Mouse (Mus musculus): ENCODE data around the gene Syn3. TPM values are rescaled to one million over a fixed set of nuclear protein-coding genes. Genes with fewer than 3 reads are reported as not detected.

Gene Syn3
- polyA plus RNA-seq, 1 experiment = 0.75 TPM

GRCm38 (mm10) chr10:86340421-86340820 is 158.3 kb downstream of the Syn3 start:
- TF ChIP-seq CTCF (IDR thresholded peaks at IDR 0.05; ENCODE audit: extremely low read depth, insufficient read length, insufficient replicate concordance, low read depth, low read length) (no peak), POLR2A (IDR thresholded peaks at IDR 0.05; ENCODE audit: low read depth, low read length) (no peak)
- Histone ChIP-seq H3K27ac (ENCODE audit: insufficient read depth, low read depth, low read length) (peak overlapping the region; percentile 82), H3K4me3 (ENCODE audit: low read depth, low read length) (no peak overlapping the region), H3K36me3 (ENCODE audit: control insufficient read depth, insufficient read depth, low read length) (no peaks in the 10 kb centered on the region), H3K4me1 (ENCODE audit: control insufficient read depth, insufficient read depth, insufficient read length, low read length) (peaks cover 54% of the 10 kb centered on the region; the same call in 1 of the 2 replicates), H3K27me3 (ENCODE audit: control insufficient read depth, insufficient read depth, low read length) (no peaks in the 10 kb centered on the region)
- WGBS = 59% methylated on average over 7 of the region's 7 CpGs

- 7% methylated on average over 2 of the region's 2 CpGs for WGBS
- H3K4me3 ChIP-seq (ENCODE audit: low read depth, low read length) = no peak overlapping the region
- H3K27me3 ChIP-seq (ENCODE audit: control insufficient read depth, insufficient read depth, low read length) = no peaks in the 10 kb centered on the region
- no peak for TF ChIP-seq POLR2A (IDR thresholded peaks at IDR 0.05; ENCODE audit: low read depth, low read length)
- TF ChIP-seq CTCF (IDR thresholded peaks at IDR 0.05; ENCODE audit: extremely low read depth, insufficient read length, insufficient replicate concordance, low read depth, low read length) = no peak
- H3K4me1 ChIP-seq (ENCODE audit: control insufficient read depth, insufficient read depth, insufficient read length, low read length) = peaks cover 54% of the 10 kb centered on the region; the same call in 1 of the 2 replicates
- peak overlapping the region; percentile 82 for H3K27ac ChIP-seq (ENCODE audit: insufficient read depth, low read depth, low read length)
- H3K36me3 ChIP-seq (ENCODE audit: control insufficient read depth, insufficient read depth, low read length) = no peaks in the 10 kb centered on the region
Measured at GRCm38 (mm10) chr10:86339649-86340379, 158.9 kb downstream of the Syn3 start.

GRCm38 (mm10) chr10:86339121-86339520 is 159.6 kb downstream of the Syn3 start:
- 56% methylated on average over 4 of the region's 4 CpGs for WGBS
- H3K4me1 ChIP-seq (ENCODE audit: control insufficient read depth, insufficient read depth, insufficient read length, low read length) = peaks cover 47% of the 10 kb centered on the region; the same call in 1 of the 2 replicates

GRCm38 (mm10) chr10:86338121-86338715 is 160.5 kb downstream of the Syn3 start:
- no peaks in the 10 kb centered on the region for H3K36me3 ChIP-seq (ENCODE audit: control insufficient read depth, insufficient read depth, low read length)
- no peak for TF ChIP-seq POLR2A (IDR thresholded peaks at IDR 0.05; ENCODE audit: low read depth, low read length)
- no peak for TF ChIP-seq CTCF (IDR thresholded peaks at IDR 0.05; ENCODE audit: extremely low read depth, insufficient read length, insufficient replicate concordance, low read depth, low read length)
- 75% methylated on average over 4 of the region's 4 CpGs for WGBS
- no peaks in the 10 kb centered on the region for H3K27me3 ChIP-seq (ENCODE audit: control insufficient read depth, insufficient read depth, low read length)
- no peak overlapping the region for H3K4me3 ChIP-seq (ENCODE audit: low read depth, low read length)
- H3K27ac ChIP-seq (ENCODE audit: insufficient read depth, low read depth, low read length) = no peak overlapping the region
- peaks cover 38% of the 10 kb centered on the region; the same call in 1 of the 2 replicates for H3K4me1 ChIP-seq (ENCODE audit: control insufficient read depth, insufficient read depth, insufficient read length, low read length)

More at GRCm38 (mm10) chr10:86339121-86339520, 159.6 kb downstream of the Syn3 start:
- Histone ChIP-seq H3K27me3 (ENCODE audit: control insufficient read depth, insufficient read depth, low read length) (no peaks in the 10 kb centered on the region), H3K4me3 (ENCODE audit: low read depth, low read length) (no peak overlapping the region), H3K27ac (ENCODE audit: insufficient read depth, low read depth, low read length) (peak overlapping the region; percentile 82), H3K36me3 (ENCODE audit: control insufficient read depth, insufficient read depth, low read length) (no peaks in the 10 kb centered on the region)
- TF ChIP-seq POLR2A (IDR thresholded peaks at IDR 0.05; ENCODE audit: low read depth, low read length) (no peak), CTCF (IDR thresholded peaks at IDR 0.05; ENCODE audit: extremely low read depth, insufficient read length, insufficient replicate concordance, low read depth, low read length) (no peak)

- Histone ChIP-seq H3K4me3 (ENCODE audit: low read depth, low read length) (no peak overlapping the region), H3K27me3 (ENCODE audit: control insufficient read depth, insufficient read depth, low read length) (no peaks in the 10 kb centered on the region), H3K36me3 (ENCODE audit: control insufficient read depth, insufficient read depth, low read length) (no peaks in the 10 kb centered on the region), H3K4me1 (ENCODE audit: control insufficient read depth, insufficient read depth, insufficient read length, low read length) (peaks cover 38% of the 10 kb centered on the region; the same call in 1 of the 2 replicates), H3K27ac (ENCODE audit: insufficient read depth, low read depth, low read length) (no peak overlapping the region)
- TF ChIP-seq POLR2A (IDR thresholded peaks at IDR 0.05; ENCODE audit: low read depth, low read length) = no peak
- TF ChIP-seq CTCF (IDR thresholded peaks at IDR 0.05; ENCODE audit: extremely low read depth, insufficient read length, insufficient replicate concordance, low read depth, low read length) = no peak
- WGBS = 39% methylated on average over 3 of the region's 3 CpGs
Measured at GRCm38 (mm10) chr10:86337239-86337638, 161.5 kb downstream of the Syn3 start.

GRCm38 (mm10) chr10:86336506-86336905 is 162.2 kb downstream of the Syn3 start:
- Histone ChIP-seq H3K27me3 (ENCODE audit: control insufficient read depth, insufficient read depth, low read length) (no peaks in the 10 kb centered on the region), H3K4me3 (ENCODE audit: low read depth, low read length) (no peak overlapping the region), H3K36me3 (ENCODE audit: control insufficient read depth, insufficient read depth, low read length) (no peaks in the 10 kb centered on the region), H3K4me1 (ENCODE audit: control insufficient read depth, insufficient read depth, insufficient read length, low read length) (peaks cover 36% of the 10 kb centered on the region; the same call in 1 of the 2 replicates), H3K27ac (ENCODE audit: insufficient read depth, low read depth, low read length) (no peak overlapping the region)
- TF ChIP-seq CTCF (IDR thresholded peaks at IDR 0.05; ENCODE audit: extremely low read depth, insufficient read length, insufficient replicate concordance, low read depth, low read length) (no peak), POLR2A (IDR thresholded peaks at IDR 0.05; ENCODE audit: low read depth, low read length) (no peak)
- WGBS = 21% methylated on average over 1 of the region's 1 CpGs

- no peak overlapping the region for H3K4me3 ChIP-seq (ENCODE audit: low read depth, low read length)
- 74% methylated on average over 8 of the region's 8 CpGs for WGBS
- H3K4me1 ChIP-seq (ENCODE audit: control insufficient read depth, insufficient read depth, insufficient read length, low read length) = peaks cover 20% of the 10 kb centered on the region; the same call in 1 of the 2 replicates
- H3K27me3 ChIP-seq (ENCODE audit: control insufficient read depth, insufficient read depth, low read length) = no peaks in the 10 kb centered on the region
- TF ChIP-seq POLR2A (IDR thresholded peaks at IDR 0.05; ENCODE audit: low read depth, low read length) (no peak), CTCF (IDR thresholded peaks at IDR 0.05; ENCODE audit: extremely low read depth, insufficient read length, insufficient replicate concordance, low read depth, low read length) (no peak)
- no peak overlapping the region for H3K27ac ChIP-seq (ENCODE audit: insufficient read depth, low read depth, low read length)
- no peaks in the 10 kb centered on the region for H3K36me3 ChIP-seq (ENCODE audit: control insufficient read depth, insufficient read depth, low read length)
Measured at GRCm38 (mm10) chr10:86334581-86334980, 164.1 kb downstream of the Syn3 start.

Measured in small intestine, adult 2 months (tissue).